Mouse (Mus musculus) retina, embryonic 14.5 days (tissue): ENCODE data around the gene Cdk10.
"Not testable (repeated sequence)": the region's sequence is repeated elsewhere in the genome, so short reads cannot be mapped to it uniquely, and the experiment has no call there.

ENCODE experiments used
- DNase-seq: peaks from one replicate; pipeline ENCODE4 v3.0.0-alpha.2; 2015; ENCODE audit warnings: low spot score

The Cdk10 gene

DNA sequence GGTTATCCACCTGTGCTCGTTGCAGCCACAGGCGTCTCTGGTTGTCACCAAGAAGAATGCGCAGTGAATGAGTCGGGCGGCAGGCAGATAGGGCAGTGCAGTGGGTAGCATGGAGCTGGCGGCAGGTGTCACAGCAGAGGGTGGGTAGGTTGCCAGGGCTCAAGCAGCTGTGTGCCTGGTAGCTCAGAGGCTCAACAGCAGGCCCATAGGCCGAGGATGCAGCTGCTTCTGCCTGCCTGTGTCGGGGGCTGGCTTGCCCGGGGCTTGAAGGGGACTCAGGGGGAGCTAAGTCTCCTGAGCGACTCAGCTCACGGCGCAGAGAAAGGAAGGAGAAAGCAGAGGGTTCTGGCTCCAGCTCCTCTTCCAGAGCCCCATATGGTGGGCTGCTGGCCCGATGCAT is 8.7 kb downstream of the Cdk10 start:
- no peak for DNase-seq

DNA sequence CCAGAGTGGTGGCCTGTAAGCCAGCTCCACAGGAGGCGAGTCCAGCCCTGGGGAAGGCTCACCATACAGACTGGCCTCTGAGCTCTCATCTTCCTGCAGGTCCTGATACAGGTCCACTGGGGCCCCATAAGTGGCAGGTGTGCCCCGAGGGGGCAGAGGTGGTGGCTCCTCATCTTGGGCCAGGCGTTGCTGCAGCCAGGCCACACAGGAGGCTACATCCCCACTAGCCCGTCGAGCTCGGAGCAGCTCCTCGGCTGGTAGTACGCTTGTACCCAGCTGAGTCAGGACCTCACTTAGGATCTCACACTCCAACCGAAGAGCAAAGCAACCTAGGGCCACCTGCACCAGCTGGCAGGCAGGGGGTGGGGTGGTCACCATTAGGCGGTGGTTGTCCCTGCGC is 9.1 kb downstream of the Cdk10 start:
- DNase-seq = no peak

DNA sequence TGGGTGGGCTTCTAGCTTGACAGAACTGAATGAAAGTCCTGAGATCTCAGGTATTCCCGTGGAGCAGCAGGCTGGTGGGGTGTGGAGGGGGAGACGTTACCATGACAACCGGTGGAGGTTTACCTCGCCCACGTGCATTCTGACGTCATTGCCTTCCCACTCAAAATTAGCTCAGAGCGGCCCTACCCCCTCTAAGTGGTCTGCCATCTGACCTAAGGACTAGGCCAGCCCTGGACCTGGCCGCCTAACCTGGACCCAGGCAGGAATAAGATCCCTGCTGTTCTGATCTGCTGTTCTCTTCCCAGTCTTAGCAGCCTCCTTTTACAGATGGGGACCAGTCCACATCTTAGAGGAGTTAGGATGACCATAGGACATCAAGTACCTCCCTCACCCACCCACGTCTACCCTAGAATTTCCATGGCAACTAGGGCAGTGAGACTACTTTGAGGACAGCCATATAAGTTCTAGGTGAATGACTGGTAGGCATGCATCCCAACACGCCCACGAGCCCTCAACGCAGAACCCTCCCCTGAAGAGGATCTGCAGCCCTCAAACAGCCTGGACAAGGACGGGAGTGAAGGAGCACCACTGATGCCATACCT is 10.4 kb downstream of the Cdk10 start:
- peak; percentile 46 for DNase-seq

DNA sequence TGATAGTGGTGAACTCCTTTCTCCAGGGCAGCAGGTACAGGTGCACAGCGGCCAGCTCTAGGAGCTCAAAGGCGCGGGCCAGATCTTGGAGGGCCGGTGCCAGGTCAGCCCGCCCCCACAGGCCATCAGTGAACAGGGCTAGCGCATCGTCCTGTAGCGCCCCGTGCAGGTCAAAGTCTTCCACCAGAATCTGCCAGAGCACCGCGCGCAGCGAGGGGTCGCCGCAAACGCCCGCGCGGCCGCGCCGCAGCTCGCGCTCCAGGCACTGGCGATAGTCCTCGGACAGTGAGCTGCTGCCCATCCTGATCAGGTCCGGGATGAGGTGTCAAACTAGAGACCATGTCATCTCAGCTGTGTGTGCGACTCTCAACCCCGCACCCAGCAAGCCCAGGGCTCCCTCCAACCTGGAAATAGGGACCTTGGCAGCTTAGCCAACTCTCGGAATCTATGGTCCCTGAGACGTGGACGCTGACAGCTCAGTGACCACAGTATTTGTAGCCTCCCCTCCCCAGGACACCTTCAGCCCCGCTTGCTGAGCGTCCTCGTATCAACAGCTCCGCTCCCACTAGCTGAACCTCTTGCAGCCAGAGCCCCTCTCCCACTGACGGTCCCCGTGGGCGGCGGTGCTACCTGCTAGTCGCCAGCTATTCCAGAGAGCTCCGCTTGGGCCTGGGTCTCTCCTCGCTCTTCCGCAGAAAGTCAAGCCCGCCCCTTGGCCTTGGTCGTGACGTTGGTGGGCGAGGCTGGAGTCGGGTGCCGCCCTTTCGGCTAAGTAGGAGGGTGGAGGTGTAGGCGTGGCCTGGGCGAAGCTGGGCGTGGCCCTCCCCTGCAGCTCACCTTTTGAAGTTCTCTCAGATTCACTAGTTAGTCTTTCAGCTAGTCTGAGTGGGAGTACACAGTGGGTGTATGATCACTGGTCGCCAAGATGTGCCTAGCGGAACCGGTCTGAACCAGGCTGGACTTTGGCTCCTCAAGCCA is 11.2 kb downstream of the Cdk10 start, which contains the start of gene Spata2l:
TSS of gene Spata2l (minus strand) at position 714 of the 978 bp plus-strand sequence.
- DNase-seq = peak; percentile 89

DNA sequence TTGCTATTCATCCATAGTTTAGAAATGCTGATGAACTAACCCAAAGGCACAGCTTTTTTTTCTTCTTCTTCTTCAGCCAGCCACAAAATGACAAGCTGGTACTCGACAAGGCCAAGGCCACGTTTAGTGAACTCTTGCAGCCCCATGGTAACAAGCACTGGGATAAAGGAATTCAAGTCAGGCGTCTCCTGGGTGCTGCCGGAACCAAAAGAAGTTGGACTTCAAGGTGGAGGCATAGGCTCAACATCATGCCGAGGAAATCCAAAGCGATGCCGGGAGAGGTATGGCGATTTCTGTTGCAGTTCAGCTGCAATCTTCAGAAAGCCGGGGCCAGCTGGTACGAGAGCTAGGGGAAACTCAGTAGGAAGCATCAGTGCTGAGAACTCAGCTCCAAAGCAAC is 14.8 kb downstream of the Cdk10 start:
- DNase-seq = no peak

DNA sequence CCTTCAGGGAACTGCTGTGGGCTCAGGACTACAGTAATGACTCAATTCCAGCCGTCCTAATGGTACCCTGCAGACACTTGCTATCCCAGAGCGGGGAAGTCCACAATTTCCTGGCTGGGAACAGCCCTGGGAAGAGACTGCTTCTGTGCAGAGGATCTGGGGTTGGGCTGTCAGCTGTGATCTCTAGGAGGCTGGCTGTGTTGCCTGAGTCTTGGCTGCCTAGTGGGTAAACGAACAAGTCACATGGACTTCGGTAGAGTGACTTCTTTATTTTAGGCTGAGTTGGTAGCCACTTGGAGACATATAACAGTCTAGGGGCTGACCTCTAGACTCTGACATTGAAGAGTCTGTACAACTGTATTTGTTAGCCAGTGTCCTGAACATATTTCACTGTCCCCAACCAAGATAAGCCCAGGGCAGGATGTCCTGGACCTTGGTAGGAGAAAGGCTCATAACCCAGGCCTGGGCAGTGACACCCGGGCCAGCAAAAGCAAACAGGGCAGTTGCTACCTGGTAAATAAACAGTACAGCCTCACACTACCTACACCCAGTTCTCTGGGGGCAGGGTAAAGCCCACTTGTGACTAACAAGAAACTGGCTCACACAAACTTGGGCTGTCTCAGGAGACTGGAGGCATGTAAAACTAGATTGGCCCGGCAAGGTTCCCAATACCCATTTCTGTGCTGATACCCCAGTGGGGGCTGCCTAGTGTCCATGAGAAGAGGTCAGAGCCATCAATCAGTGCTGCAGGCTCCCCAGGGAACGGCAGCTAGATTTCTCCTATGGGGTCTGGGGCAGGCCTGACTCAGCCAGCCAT is 17.7 kb downstream of the Cdk10 start:
- DNase-seq = no peak

DNA sequence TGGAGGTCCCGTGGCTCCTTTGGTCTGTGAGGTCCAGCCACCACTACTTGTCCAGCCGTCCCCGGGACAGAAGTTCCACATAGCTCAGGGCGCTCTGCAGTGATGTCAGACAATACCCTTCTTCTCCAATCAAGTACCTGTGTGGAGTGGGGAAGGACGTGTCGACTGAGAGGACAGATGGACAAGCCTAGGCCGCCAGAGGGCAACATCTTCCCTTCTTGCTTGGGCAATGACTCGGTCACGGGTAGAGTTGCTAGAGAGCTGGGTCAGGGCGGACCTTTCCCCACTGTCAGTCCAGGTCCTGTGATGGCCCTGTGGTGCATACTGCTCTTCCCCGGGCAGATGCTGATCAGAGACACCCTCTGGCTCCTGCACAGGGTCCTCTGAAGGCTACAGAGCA is 18.4 kb downstream of the Cdk10 start:
- DNase-seq = no peak

DNA sequence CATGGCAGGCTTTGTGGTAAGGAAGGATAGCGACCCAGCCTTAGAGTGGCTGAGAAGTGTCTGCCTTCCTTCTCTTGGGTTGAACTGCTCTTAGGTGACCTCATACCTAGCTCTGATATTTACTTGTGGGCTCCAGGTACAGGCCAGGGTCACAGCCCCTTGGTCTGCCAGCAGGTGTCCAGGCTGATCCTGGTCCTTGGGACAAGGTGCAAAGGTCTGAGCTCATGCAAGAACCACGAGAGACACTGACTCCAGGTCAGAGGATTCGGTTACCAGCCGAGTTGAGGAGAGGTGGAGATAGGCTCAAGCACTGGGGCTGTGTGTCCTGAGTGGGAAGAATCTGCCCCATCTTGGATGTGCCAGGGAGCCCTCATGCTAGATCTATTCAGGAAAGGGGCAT is 19.7 kb downstream of the Cdk10 start:
- DNase-seq = no peak

DNA sequence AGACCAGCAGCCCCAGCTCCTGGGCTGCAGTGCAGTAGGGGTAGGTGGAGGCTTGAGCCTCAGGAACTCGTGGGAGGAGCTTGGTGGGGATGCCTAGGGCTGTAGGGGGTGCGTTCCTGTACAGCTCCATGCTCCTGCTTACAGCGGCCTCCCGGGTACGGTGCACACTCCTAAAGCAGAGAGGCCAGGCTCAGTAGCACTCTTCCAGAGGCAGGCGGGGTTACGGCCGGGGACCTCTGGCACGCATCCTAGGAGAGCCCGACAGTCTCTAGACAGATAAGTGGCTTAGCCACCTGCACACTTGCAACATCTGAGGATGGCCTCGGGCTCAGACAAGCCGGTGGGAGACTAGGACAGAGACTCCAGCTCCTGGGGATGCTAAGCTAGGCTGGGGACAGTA is 20.9 kb downstream of the Cdk10 start:
- DNase-seq = no peak

DNA sequence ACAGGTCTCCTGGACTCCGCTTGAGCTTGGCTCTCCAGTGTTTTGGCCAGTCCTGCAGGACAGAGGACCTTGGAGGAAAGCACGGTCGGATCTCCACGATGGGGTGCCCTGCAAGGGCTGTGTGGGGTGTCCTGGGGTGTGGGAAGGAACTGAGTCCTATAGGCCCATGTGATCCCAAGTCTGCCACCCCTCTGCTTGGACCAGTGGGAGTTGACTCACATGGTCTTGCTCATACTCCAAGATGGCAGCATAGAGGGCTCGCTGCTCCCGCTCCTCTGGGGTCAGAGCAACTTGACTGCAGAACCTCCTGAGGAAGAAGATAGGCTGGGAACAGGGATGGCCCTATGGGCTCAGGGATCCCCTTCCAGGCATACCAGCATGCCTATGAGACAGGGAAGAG is 23.1 kb downstream of the Cdk10 start:
- no peak for DNase-seq

DNA sequence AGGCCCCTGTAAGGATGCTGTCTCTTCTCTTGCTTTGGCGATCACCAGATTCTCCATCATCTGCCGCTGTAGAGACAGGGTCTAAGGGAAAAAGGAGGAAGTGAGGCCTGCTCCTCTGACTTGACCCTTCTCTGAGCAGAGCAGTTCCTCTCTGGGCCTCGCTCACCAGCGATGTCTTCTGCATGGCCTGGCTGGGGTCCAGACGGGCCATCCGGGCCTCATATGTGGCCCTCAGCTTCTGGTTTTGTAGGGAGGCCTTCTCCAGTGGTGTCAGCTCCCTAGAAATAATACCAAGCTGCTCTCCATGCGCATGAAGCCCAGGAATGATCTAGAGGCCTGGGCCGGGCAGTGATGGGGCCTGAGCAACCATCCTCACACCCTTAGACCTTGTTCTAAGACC is 24.0 kb downstream of the Cdk10 start:
- no peak for DNase-seq

DNA sequence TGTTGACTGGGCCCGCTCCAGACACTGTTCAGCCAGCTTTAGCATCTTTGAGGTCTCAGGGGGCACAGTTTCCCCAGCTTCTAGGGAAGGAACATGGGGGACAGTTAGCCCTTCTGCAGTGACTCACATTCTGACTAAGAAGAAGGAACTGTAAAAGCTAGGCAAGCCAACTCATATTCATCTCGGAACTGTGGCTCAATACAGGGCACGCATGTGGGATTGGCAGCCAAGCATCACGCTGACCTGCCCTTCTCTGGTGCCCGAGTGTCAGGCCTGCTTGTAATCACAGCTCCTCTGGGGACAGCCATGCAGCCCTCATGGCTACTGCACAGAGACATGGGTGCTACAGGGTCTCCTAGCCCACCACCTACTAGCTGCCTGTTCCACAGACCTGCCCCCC is 26.3 kb downstream of the Cdk10 start:
- DNase-seq = no peak

DNA sequence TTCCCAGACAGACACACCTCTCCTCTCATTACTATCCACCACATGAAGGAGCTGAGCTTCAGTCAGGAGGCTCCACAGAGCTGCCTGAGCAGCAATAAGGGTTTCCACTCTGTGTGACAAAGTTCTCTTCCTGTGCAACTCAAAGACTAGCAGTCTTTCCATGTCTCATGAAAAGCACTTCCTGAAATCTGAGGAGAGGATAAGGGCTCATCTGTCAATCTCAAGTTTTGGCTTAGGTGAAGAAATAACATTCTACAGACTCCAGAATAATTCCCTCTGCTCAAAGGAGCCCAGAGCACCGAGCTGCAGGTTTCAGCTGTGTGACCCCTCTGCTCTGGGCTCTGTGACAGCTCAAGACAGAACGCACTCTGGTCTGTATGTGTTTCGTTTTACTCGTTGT is 28.3 kb downstream of the Cdk10 start:
- no peak for DNase-seq

DNA sequence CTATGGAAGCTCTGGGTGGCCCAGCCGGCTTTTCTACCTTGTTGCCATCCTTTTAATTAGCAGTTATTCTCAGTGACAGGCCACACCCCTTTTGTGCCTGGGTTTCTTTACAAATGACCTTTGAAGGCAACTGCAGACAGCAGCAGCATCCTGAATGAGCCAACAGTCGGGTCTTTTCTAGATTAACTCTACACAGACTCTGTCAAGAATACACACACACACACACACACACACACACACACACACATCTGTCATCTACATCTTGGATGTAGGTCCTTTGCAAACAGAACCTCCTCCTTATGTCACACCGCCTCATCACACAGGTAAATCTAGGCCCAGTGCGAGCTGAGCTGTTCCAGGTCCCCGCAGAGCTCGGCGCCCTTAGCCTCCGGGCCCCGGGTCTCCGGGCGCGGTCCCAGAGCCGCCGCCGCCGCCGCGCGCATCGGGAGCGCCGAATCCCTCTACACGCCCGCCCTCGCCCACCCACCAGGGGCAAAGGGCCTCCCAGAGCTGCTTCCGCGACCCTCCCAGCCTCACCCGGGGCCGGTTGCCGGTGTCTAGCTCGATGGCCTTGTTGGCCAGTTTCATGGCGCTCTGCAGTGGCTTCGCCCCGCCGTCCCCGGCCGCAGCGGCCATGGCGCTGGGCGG is 28.9 kb downstream of the Cdk10 start:
- DNase-seq = peak; percentile 38

DNA sequence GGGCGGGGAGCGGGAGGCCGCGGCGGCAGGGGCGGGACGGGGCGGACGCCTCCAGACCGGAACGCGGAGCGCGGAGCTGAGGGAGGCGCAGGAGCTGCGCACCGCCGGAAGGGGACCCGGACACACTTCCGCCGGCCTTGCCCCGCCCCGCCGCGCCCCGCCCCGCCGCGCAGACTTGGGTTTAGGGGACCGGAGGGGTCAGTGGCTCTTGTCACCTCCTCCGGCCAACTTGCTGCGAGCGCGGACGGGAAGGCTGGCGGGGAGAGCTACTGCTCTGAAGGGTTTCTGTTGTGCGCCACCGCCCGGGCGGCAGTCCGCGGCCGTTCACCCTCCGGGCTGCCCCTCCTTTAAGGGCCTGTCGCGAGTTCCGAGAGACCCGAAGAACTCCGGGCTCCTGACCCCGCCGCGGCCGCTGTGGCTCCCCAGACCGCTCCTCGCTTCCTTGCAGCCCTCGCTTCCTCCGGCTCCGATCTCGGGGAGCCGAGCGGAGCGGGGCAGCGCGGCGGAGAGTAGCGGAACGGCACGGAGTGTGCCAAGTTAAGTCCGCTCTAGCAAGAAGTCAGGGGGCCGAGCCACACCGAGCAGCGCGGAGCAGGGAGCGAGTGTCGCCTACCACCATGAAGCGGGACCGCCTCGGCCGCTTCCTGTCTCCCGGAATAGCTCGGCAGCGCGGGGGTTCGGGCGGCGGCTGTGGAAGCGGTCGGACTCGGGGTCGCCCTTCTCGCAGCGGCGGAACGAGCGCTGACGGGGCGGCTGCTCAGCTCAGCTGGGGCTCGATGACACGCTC is 29.6 kb downstream of the Cdk10 start, which contains the start of the genes Zfp276 and Vps9d1:
TSS of gene Zfp276 (plus strand) at position 97 of the 787 bp plus-strand sequence.
TSS of gene Vps9d1 (minus strand) at position 250 of the 787 bp plus-strand sequence.
- peak; percentile 85 for DNase-seq

DNA sequence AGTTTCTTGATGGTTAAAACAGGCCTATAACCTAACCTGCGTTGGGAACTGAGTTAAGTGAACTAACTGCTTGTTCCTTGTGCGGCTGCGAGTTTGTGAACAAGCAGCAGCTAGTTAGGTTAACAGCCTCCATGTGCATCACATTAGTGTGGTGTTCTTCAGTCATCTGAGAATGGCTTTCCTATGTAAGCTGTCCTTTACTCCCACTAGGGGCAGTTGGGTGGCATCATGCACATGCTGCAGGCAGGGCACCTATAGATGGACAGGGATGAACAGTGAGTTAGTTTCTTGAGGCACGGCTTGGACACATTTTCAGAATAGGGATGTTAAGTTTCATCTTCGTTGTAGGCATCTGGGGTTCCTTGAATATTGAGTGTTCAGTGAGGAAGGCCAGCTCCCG is 30.5 kb downstream of the Cdk10 start:
- DNase-seq = no peak

DNA sequence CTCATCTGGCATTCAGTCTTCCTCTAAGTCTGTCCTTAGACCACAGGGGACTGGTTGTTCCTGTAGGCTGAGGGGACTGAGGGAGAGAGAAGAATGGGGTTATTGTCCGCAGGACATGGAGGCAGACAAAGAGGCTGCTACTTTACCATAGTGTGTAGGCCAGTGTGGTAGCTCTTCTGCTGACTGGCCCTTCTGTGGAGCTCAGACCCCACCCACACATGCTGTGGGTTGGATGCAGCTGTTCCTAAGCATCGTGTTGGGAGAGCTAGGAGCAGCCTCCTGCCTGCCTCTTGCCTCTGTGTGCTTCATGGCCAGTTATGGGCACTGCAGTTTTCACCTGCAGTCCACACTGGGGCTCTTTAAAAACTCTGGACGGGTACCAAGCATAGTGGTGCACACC is 32.5 kb downstream of the Cdk10 start:
- DNase-seq = no peak

DNA sequence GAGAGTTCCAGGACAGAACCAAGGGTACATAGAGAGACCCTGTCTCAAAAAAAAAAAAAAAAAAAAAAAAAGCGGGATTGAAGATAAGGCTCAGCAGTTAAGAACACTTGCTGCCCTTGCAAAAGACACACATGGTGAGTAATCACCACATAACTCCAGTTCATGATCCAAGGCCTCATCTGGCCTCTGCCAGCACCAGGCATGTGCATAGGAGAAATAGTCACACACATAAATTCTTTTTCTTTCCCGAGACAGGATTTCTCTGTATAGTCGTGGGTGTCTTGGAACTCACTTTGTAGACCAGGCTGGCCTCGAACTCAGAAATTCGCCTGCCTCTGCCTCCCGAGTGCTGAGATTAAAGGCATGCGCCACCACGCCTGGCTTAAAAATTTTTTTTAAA is 33.0 kb downstream of the Cdk10 start:
- DNase-seq = not testable (repeated sequence)

DNA sequence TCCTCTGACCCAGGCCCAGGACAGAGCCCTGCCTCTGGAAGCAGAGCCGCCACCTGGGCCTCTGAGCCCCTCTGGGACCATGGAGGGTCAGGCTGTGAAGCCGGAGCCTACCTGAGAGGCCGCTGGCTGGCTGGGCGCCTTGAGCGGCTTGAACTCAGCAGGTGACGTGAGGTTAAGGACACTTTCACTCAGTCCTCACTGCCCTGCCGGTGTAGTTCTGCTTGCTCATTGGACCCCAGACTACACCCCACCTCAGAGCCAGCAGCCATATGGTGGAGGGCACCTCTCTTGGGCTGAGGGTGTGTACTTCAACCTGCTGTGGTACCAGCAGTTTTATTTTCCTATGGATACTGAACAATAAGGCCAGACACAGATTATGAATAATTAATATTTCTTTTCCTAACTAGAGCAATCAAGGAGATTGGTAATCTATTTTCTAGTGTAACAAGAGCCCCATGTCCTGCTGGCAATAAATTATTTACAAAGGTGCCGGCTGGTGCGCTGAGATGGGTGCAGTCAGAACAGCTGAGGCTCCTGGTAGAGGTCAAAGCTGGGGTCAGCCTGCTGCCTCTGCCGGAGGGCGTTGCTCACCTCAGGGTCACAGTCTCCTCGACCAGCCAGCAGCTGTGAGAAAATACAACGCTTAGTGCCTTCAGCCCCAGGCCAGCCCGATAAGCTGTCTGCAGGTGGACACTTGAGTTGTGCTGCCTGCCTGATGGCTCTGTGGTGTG is 43.4 kb downstream of the Cdk10 start:
- DNase-seq = peak; percentile 48

DNA sequence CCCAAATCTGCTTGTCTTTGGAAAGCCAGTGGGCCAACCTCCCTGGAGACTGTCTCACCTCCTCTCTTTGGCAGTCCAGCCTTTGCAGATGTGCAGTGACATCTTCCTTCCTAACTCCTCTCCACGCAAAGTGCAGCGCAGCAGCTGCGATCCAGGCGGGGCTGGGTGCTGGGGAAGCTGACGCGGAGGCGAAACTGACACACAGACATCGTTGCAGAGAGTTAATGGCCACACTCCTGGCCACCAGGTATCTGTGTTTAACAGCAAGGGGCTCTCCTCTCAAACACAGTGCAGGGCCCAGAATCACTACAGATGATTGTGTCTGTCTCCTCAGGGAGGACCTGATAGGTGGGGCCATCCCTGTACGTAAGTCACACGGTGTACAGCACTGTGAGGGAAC is 46.5 kb downstream of the Cdk10 start:
- no peak for DNase-seq
